Mouse (Mus musculus) liver, embryonic 15.5 days (tissue): ENCODE data around the gene Pxmp4. TPM values are rescaled to one million over a fixed set of nuclear protein-coding genes. Genes with fewer than 3 reads are reported as not detected.
A peak's percentile ranks its signal among the peaks of the same experiment; 100 is the strongest.

Source experiments
- ATAC-seq: fragments of 200-750 bp; cut with Nextera tagmentation; 2 replicates; pipeline ENCODE4 v1.8.0; 2017; ENCODE audit warnings: moderate number of reproducible peaks, mild to moderate bottlenecking, moderate library complexity; ENCODE audit not compliant: insufficient read depth
- H3K27ac ChIP-seq: fragments of 300-500 bp; sonication (generic); replicated peaks from 2 replicates; pipeline ENCODE4 v1.5.1; 2015; ENCODE audit warnings: mild to moderate bottlenecking, inconsistent platforms
- H3K27me3 ChIP-seq: fragments of 300-500 bp; sonication (generic); 2 replicates; pipeline ENCODE4 v1.6.1; 2015; ENCODE audit warnings: mild to moderate bottlenecking, inconsistent platforms
- H3K36me3 ChIP-seq: fragments of 300-500 bp; sonication (generic); replicated peaks from 2 replicates; pipeline ENCODE4 v1.6.1; 2015; ENCODE audit warnings: moderate library complexity, mild to moderate bottlenecking, inconsistent platforms
- H3K4me1 ChIP-seq: fragments of 300-500 bp; sonication (generic); replicated peaks from 2 replicates; pipeline ENCODE4 v1.6.1; 2015; ENCODE audit warnings: inconsistent platforms
- H3K4me2 ChIP-seq: fragments of 300-500 bp; sonication (generic); 2 replicates; pipeline ENCODE4 v1.6.1; 2015; ENCODE audit warnings: moderate library complexity, mild to moderate bottlenecking, inconsistent platforms
- H3K4me3 ChIP-seq: fragments of 300-500 bp; sonication (generic); replicated peaks from 2 replicates; pipeline ENCODE4 v1.5.1; 2015; ENCODE audit warnings: mild to moderate bottlenecking, inconsistent platforms
- H3K9ac ChIP-seq: fragments of 300-500 bp; sonication (generic); 2 replicates; pipeline ENCODE4 v1.6.1; 2015; ENCODE audit warnings: moderate library complexity, mild to moderate bottlenecking, inconsistent platforms
- H3K9me3 ChIP-seq: fragments of 300-500 bp; sonication (generic); replicated peaks from 2 replicates; pipeline ENCODE4 v1.6.1; 2016; ENCODE audit warnings: inconsistent platforms
- WGBS: fragments of 180-500 bp; shearing (Covaris S2); methylation state at CpG from one replicate; pipeline ENCODE4 v1.1.7; 2015; ENCODE audit warnings: mixed read lengths; ENCODE audit not compliant: insufficient replicate concordance; 5-methylcytosine and 5-hydroxymethylcytosine counted together
- polyA plus RNA-seq: library from polyadenylated mRNA; unstranded; fragments of >200 nt; fragmentation: Nextera tagmentation; extraction: Ambion mirVana; gene quantifications from 2 replicates; pipeline ENCODE4 v1.2.1, GENCODE M21; 2015

The Pxmp4 gene
- polyA plus RNA-seq, 1 experiment from 2014 or later, result 34.6 TPM

DNA sequence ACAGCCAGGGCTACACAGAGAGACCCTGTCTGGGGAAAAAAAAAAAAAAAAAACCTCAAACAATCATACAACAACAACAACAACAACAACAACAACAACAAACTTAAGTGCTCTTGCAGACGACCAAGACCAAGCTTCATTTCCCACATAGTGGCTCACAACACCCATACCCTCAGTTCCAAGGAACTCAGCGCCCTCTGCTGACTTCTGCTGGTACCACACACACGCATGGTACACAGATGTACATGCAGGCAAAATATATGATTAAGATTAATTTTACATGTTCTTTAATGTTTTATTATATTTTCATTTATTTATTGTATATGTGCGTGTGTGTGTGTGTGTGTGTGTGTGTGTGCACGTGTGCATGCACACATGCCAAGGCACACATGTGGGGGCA lies 17.1 kb downstream of the Pxmp4 start:
- H3K4me3 ChIP-seq, result no peak overlapping the region
- whole genome bisulfite sequencing, result 64% methylated on average over 5 of the region's 5 CpGs
- no peak overlapping the region for H3K27ac ChIP-seq
- peaks cover 24% of the 10 kb centered on the region for H3K4me1 ChIP-seq
- H3K27me3 ChIP-seq, result no peaks in the 10 kb centered on the region
- H3K36me3 ChIP-seq, result peaks cover 22% of the 10 kb centered on the region
- H3K9ac ChIP-seq, result no peak overlapping the region
- ATAC-seq, result no peak
- no peaks in the 10 kb centered on the region for H3K9me3 ChIP-seq
- no peak overlapping the region for H3K4me2 ChIP-seq

- no peaks in the 10 kb centered on the region for H3K27me3 ChIP-seq
- no peak overlapping the region for H3K4me2 ChIP-seq
- no peak for ATAC-seq
- H3K9ac ChIP-seq, result no peak overlapping the region
- peaks cover 24% of the 10 kb centered on the region for H3K4me1 ChIP-seq
- H3K36me3 ChIP-seq, result peaks cover 21% of the 10 kb centered on the region
- H3K27ac ChIP-seq, result no peak overlapping the region
- no peaks in the 10 kb centered on the region for H3K9me3 ChIP-seq
- 69% methylated on average over 17 of the region's 17 CpGs for WGBS
- H3K4me3 ChIP-seq, result no peak overlapping the region
Measured at GRCm38 (mm10) chr2:154584931-154585601, 18.4 kb downstream of the Pxmp4 start.

DNA sequence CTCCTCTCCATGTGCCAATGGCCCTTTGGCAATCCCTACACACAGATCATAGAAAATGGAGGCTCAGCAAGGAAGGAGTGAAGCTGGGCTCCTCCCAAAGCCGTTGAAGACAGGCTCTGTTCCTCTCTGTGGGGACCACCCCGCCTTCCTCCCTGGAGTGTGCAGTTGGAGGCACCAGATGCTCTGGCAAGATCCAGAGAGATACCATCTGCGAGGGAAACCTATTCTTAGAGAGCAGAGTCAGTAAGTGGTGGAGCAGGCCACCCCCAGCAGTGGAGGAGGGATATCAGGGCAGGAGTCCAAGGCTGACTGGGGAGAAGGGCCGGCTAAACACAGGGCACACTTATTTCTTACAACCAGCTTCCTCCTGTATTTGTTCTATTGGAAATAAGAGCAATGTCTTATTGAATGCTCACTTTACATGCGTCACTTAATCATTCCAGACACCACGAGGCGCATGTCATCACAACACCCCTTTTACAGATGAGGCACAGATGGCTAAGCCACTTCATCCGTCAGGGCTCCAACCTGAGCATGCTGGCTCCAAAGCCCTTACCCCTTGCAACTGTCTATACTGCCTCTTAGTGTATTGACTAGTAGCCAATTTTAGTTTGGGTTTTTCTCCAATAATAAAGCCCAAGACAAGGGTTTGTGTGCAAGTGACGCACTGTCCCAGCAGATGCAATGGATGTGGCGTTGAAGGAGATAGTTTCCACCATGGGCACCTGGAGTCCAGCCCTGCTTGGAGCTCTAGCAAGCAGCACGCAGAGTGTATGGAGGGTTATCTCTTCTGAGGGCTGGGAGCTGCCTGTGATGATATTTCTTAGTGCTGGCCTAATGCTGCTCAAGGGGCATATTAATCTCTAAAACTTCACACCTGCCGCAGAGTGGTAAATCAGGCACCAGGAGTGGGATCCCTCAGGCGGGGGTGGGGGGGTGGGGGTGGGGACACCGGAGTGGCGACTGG lies 19.3 kb downstream of the Pxmp4 start:
- WGBS, result 37% methylated on average over 15 of the region's 15 CpGs
- Histone ChIP-seq H3K4me2 (no peak overlapping the region), H3K4me1 (peaks cover 24% of the 10 kb centered on the region), H3K36me3 (peaks cover 19% of the 10 kb centered on the region), H3K4me3 (no peak overlapping the region), H3K9me3 (no peaks in the 10 kb centered on the region), H3K9ac (no peak overlapping the region), H3K27ac (0 out of 2 replicates have a peak overlapping the region, but pooled peaks have one; percentile 41), H3K27me3 (no peaks in the 10 kb centered on the region)
- ATAC-seq, result peak; percentile 60

GRCm38 (mm10) chr2:154581421-154581820 lies 22.1 kb downstream of the Pxmp4 start:
- no peak for ATAC-seq
- no peak overlapping the region for H3K4me2 ChIP-seq
- no peaks in the 10 kb centered on the region for H3K27me3 ChIP-seq
- peaks cover 24% of the 10 kb centered on the region for H3K4me1 ChIP-seq
- no peaks in the 10 kb centered on the region for H3K9me3 ChIP-seq
- no peak overlapping the region for H3K9ac ChIP-seq
- 78% methylated on average over 1 of the region's 1 CpGs for WGBS
- no peak overlapping the region for H3K27ac ChIP-seq
- peaks cover 2% of the 10 kb centered on the region for H3K36me3 ChIP-seq
- no peak overlapping the region for H3K4me3 ChIP-seq

DNA sequence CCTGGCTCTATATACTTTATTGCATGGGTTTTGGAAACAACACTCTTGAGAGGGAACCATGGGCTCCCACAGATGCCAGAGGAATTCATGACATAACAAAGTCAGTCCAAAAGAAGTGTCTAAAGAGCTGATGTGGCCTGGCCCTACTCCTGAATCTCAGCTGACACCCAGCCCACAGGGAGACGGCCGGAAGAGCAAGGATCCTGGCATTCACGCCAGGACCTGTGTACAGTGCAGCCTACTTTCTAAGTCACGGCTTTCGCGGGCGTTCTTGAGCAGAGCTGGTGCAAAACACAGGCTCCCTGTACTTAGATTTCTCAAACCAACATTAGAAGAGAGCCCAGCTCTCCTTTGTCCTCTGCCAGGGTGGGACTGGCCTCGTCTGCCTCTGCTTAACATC lies 22.9 kb downstream of the Pxmp4 start:
- H3K9ac ChIP-seq, result no peak overlapping the region
- H3K4me1 ChIP-seq, result peaks cover 24% of the 10 kb centered on the region
- no peaks in the 10 kb centered on the region for H3K9me3 ChIP-seq
- H3K4me2 ChIP-seq, result no peak overlapping the region
- no peaks in the 10 kb centered on the region for H3K27me3 ChIP-seq
- ATAC-seq, result no peak
- H3K4me3 ChIP-seq, result no peak overlapping the region
- 81% methylated on average over 8 of the region's 8 CpGs for WGBS
- H3K27ac ChIP-seq, result no peak overlapping the region
- no peaks in the 10 kb centered on the region for H3K36me3 ChIP-seq

DNA sequence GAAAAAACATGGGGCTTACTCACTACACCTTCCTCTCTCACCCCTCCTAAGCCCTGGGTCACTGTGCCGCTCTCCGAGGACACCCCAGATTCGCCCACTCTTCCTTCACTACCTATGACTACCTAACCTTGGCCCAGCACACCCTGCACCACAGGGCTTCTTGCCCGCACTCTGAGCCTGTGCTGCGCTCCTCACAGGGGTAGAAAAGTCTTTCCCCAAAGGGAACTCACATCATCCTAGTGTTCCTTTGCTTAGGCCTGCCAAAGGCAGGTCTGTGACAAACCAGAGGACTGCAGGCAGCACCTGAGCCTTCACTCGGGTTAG lies 25.8 kb downstream of the Pxmp4 start:
- WGBS, result 83% methylated on average over 6 of the region's 6 CpGs
- no peak for ATAC-seq
- H3K27me3 ChIP-seq, result no peaks in the 10 kb centered on the region
- H3K4me1 ChIP-seq, result peaks cover 5% of the 10 kb centered on the region
- no peaks in the 10 kb centered on the region for H3K36me3 ChIP-seq
- H3K9me3 ChIP-seq, result no peaks in the 10 kb centered on the region
- no peak overlapping the region for H3K9ac ChIP-seq
- no peak overlapping the region for H3K4me2 ChIP-seq
- H3K27ac ChIP-seq, result no peak overlapping the region
- H3K4me3 ChIP-seq, result no peak overlapping the region

GRCm38 (mm10) chr2:154576876-154577743 lies 26.4 kb downstream of the Pxmp4 start:
- WGBS, result 67% methylated on average over 12 of the region's 12 CpGs
- H3K4me2 ChIP-seq, result no peak overlapping the region

DNA sequence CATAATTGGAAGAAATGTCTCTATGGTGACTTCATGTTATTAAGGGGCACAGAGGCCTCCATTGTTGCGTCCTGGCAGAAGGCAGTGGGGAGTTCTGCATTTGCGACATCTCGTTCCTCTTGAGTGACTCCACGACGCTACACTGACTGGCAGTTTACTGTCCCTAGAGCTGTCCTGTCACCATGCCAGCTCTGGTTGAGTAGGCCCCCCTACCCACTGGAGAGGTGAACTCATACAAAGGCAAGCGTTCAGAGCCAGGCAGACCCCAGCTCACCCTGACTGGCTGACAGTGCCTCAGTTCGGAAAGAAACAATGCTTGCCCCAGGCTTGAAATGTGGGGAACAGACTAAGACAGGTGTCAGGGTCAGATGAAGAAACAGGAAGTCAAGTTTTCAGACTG lies 29.2 kb downstream of the Pxmp4 start:
- ATAC-seq, result no peak
- H3K36me3 ChIP-seq, result no peaks in the 10 kb centered on the region
- H3K27ac ChIP-seq, result peak overlapping the region; percentile 65
- no peak overlapping the region for H3K9ac ChIP-seq
- peaks cover 21% of the 10 kb centered on the region for H3K4me1 ChIP-seq
- H3K4me2 ChIP-seq, result no peak overlapping the region
- WGBS, result 47% methylated on average over 7 of the region's 7 CpGs
- no peak overlapping the region for H3K4me3 ChIP-seq
- H3K9me3 ChIP-seq, result no peaks in the 10 kb centered on the region
- H3K27me3 ChIP-seq, result no peaks in the 10 kb centered on the region

More at GRCm38 (mm10) chr2:154576876-154577743, 26.4 kb downstream of the Pxmp4 start:
- Histone ChIP-seq H3K4me3 (no peak overlapping the region), H3K36me3 (no peaks in the 10 kb centered on the region), H3K4me1 (0 out of 2 replicates have a peak, but pooled peaks cover 2% of the 10 kb centered on the region), H3K27ac (no peak overlapping the region), H3K9ac (no peak overlapping the region), H3K27me3 (no peaks in the 10 kb centered on the region), H3K9me3 (no peaks in the 10 kb centered on the region)
- no peak for ATAC-seq

DNA sequence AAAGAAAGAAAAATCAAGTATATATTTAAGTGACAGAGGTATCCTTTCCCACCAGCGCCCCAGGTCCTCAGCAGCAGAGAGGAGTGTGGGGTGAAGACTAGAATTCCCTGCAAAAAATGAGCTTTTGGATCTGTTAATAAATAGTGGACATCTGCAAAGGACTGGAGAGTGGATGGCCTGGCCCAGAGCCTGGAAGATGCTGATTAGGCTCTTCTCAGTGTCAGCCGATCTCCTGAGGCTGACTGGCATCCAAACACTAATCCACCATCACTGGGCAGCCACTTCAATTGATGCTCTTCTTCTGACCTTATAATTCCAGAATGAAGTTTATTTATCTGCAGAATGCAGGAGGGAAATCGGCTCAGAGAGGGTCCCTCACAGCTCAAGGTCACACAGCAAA lies 30.5 kb downstream of the Pxmp4 start:
- H3K9me3 ChIP-seq, result no peaks in the 10 kb centered on the region
- 65% methylated on average over 3 of the region's 3 CpGs for WGBS
- ATAC-seq, result no peak

GRCm38 (mm10) chr2:154571976-154572375 lies 31.5 kb downstream of the Pxmp4 start:
- 62% methylated on average over 8 of the region's 8 CpGs for WGBS
- no peak overlapping the region for H3K9ac ChIP-seq
- ATAC-seq, result no peak

More for the DNA sequence above, 30.5 kb downstream of the Pxmp4 start:
- Histone ChIP-seq H3K27ac (no peak overlapping the region), H3K4me3 (no peak overlapping the region), H3K36me3 (no peaks in the 10 kb centered on the region), H3K4me1 (peaks cover 32% of the 10 kb centered on the region), H3K4me2 (no peak overlapping the region), H3K9ac (no peak overlapping the region), H3K27me3 (no peaks in the 10 kb centered on the region)

More at GRCm38 (mm10) chr2:154571976-154572375, 31.5 kb downstream of the Pxmp4 start:
- Histone ChIP-seq H3K4me2 (no peak overlapping the region), H3K36me3 (peaks cover under 1% of the 10 kb centered on the region; the same call in 1 of the 2 replicates), H3K9me3 (no peaks in the 10 kb centered on the region), H3K4me1 (peaks cover 42% of the 10 kb centered on the region), H3K27me3 (no peaks in the 10 kb centered on the region), H3K27ac (no peak overlapping the region), H3K4me3 (no peak overlapping the region)
